Mouse (Mus musculus) olfactory bulb, adult 2 months (tissue): ENCODE results near the gene Slc35b2.

Experiments
- CTCF ChIP-seq: fragments of 200-500 bp; IDR thresholded peaks from 2 replicates; pipeline ENCODE4 v1.5.1; 2012; ENCODE audit warnings: low read depth, mild to moderate bottlenecking, low read length, moderate library complexity; ENCODE audit not compliant: insufficient read depth
- POLR2A ChIP-seq: fragments of 200-500 bp; IDR thresholded peaks from 2 replicates; pipeline ENCODE4 v1.6.1; 2012; ENCODE audit warnings: mild to moderate bottlenecking, low read depth, low read length, moderate library complexity; ENCODE audit not compliant: insufficient read depth

DNA sequence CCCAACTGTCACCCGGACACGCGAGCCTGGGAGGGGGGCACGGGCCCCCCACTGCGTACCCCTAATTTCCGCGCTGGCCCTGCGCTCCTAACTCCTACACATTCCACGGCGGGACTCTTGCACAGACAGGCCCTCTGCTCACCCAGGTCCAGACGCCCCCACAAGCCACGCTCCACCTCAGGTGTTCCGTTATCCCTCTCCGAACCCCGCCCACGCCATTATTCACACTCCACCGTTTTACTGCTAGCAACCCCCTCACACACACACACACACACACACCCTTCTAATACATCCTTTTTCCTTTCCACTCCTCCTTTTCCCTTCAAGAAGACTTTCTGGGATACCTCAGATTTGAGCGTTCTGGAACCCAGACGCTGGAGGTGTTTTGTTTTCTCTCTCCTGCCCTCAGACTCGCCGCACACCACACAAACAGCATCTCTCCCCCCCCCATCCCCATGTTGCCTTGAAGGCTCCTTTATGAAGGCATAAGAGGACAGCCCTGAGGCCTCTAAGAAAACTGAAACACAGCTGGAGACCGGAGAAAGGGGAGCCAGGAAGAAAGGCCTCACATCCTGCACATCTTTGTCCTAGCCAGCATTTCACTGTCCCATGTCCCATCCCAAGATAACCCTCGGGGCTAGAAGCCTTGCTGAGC is 32.2 kb downstream of the Slc35b2 start:
- TF ChIP-seq POLR2A (no peak), CTCF (no peak)
